Mouse (Mus musculus) stomach, embryonic 15.5 days (tissue): Measurements from ENCODE around the gene Slc25a43. TPM values are rescaled to one million over a fixed set of nuclear protein-coding genes. Genes with fewer than 3 reads are reported as not detected.

Source experiments
- ATAC-seq: fragments of 200-750 bp; cut with Nextera tagmentation; 2 replicates; pipeline ENCODE4 v1.8.0; 2017; ENCODE audit warnings: low read depth, moderate number of reproducible peaks, moderate TSS enrichment; ENCODE audit not compliant: insufficient read depth, low FRiP score
- H3K27ac ChIP-seq: fragments of 300-500 bp; sonication (generic); 2 replicates; pipeline ENCODE4 v1.5.1; 2015; ENCODE audit warnings: mild to moderate bottlenecking, inconsistent platforms
- H3K27me3 ChIP-seq: fragments of 300-500 bp; sonication (generic); replicated peaks from 2 replicates; pipeline ENCODE4 v1.6.1; 2015; ENCODE audit warnings: inconsistent platforms
- H3K36me3 ChIP-seq: fragments of 300-500 bp; sonication (generic); 2 replicates; pipeline ENCODE4 v1.6.1; 2015; ENCODE audit warnings: inconsistent platforms
- H3K4me1 ChIP-seq: fragments of 300-500 bp; sonication (generic); 2 replicates; pipeline ENCODE4 v1.6.1; 2015; ENCODE audit warnings: inconsistent platforms
- H3K4me2 ChIP-seq: fragments of 300-500 bp; sonication (generic); 2 replicates; pipeline ENCODE4 v1.6.1; 2015; ENCODE audit warnings: mild to moderate bottlenecking, inconsistent platforms
- H3K4me3 ChIP-seq: fragments of 300-500 bp; sonication (generic); replicated peaks from 2 replicates; pipeline ENCODE4 v1.5.1; 2015; ENCODE audit warnings: inconsistent platforms
- H3K9ac ChIP-seq: fragments of 300-500 bp; sonication (generic); 2 replicates; pipeline ENCODE4 v1.6.1; 2015; ENCODE audit warnings: inconsistent platforms
- H3K9me3 ChIP-seq: fragments of 300-500 bp; sonication (generic); 2 replicates; pipeline ENCODE4 v1.6.1; 2016; ENCODE audit warnings: inconsistent platforms
- WGBS: fragments of 180-500 bp; shearing (Covaris S2); methylation state at CpG from one replicate; pipeline ENCODE4 v1.1.7; 2015; 5-methylcytosine and 5-hydroxymethylcytosine counted together
- polyA plus RNA-seq: library from polyadenylated mRNA; unstranded; fragments of >200 nt; fragmentation: Nextera tagmentation; extraction: Ambion mirVana; gene quantifications from 2 replicates; pipeline ENCODE4 v1.2.1, GENCODE M21; 2015

Slc25a43 gene
- polyA plus RNA-seq, 1 experiment from 2014 or later = 1.9 TPM

DNA sequence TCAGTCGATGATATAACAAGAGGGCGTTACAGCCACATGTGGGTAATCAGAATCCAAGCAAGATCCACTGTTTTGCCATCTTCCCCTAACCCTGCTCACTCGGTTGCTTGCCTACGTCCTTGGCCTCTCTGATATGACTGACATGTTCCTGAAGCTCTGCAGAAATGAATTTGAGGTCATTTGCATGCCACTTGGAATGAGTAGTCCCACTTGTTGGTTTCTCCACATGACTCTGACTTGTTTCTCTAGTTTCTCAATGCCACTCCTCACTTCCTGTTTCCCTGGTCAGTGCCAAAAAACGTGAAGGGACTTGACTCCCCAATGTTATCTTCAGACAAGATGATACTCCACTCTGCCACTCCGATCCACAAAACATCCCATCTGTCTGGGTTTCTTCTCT is 15.1 kb downstream of the Slc25a43 start:
- Histone ChIP-seq H3K4me3 (no peak overlapping the region), H3K4me2 (no peak overlapping the region), H3K9ac (no peak overlapping the region), H3K4me1 (no peaks in the 10 kb centered on the region), H3K9me3 (no peaks in the 10 kb centered on the region), H3K27ac (no peak overlapping the region), H3K36me3 (no peaks in the 10 kb centered on the region), H3K27me3 (no peaks in the 10 kb centered on the region)
- no peak for ATAC-seq
- WGBS = 60% methylated on average over 6 of the region's 6 CpGs

DNA sequence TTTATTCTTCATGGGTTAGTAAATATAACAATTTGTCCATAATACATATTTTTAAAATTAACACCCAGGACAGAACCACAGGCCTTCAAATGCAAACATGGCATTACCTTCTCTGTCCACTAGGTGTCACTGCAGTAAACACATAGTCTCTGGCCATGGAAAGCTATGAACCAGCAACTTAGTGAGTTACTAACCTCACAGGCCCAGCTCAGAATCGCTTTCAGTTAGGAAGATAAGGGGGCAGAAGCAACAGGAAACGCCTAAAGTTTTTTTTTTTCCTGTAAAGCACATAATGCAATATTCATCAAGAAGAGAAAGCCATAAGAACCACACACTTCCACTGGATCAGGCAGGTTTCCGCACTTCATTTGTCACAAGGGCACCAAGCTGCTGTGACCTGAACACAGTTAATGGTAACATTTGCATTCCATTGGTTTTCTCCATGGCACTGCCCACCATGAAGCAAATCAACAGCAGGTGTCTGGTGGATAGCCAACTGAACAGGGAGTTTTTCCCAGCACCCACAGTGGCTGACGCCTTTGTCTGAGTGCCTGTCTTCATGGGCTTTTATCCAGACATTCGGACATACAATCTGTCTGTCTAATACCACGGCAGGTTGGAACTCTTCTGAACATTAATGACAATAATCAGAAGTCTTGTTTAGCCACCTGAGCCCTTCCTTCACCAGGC is 17.6 kb downstream of the Slc25a43 start:
- Histone ChIP-seq H3K4me3 (no peak overlapping the region), H3K4me1 (no peaks in the 10 kb centered on the region), H3K4me2 (no peak overlapping the region), H3K27me3 (no peaks in the 10 kb centered on the region), H3K36me3 (no peaks in the 10 kb centered on the region), H3K9ac (no peak overlapping the region), H3K9me3 (no peaks in the 10 kb centered on the region), H3K27ac (no peak overlapping the region)
- WGBS = 58% methylated on average over 6 of the region's 6 CpGs
- ATAC-seq = no peak

DNA sequence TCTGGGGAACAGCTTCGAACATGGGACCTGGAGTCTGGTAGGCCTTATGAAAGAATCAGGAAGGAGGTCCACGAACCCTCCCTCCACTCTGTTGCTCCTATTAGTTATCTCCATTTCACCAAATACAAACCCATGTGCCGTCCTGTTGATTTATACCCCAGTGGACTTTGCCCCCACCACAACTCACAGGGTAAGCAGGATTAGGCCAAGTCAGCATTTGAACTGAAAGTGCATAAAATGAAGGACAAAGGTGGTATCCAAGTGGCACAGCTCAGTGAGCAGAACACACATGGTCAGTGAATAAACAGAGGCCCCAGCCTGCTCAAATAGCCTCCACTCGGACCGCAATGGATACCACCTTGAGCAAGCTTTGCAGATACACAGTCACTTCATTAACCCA is 18.8 kb downstream of the Slc25a43 start:
- 56% methylated on average over 5 of the region's 5 CpGs for WGBS
- Histone ChIP-seq H3K27me3 (no peaks in the 10 kb centered on the region), H3K4me1 (no peaks in the 10 kb centered on the region), H3K36me3 (no peaks in the 10 kb centered on the region), H3K4me3 (no peak overlapping the region), H3K9ac (no peak overlapping the region), H3K9me3 (no peaks in the 10 kb centered on the region), H3K4me2 (no peak overlapping the region), H3K27ac (no peak overlapping the region)
- peak; percentile 66; the same call in 1 of the 2 replicates for ATAC-seq

DNA sequence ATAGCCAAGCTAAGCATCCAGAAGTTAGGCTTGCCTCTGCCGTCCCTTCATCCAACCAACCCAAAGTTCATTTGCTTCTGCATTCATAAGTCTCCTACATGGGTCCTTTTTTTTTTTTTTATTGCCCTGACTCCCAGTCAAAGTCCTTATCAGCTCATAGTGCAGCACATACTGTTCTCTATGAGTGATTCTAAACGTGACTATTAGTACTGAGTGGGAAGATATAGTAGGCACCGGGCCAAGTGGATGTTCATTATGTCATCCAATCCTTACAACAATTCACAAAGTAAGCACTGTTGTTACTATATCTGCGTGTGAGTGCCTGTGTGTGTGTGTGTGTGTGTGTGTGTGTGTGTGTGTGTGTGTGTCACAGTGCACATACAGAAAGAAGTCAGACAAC is 19.4 kb downstream of the Slc25a43 start:
- ATAC-seq = no peak
- Histone ChIP-seq H3K27ac (no peak overlapping the region), H3K4me2 (no peak overlapping the region)

DNA sequence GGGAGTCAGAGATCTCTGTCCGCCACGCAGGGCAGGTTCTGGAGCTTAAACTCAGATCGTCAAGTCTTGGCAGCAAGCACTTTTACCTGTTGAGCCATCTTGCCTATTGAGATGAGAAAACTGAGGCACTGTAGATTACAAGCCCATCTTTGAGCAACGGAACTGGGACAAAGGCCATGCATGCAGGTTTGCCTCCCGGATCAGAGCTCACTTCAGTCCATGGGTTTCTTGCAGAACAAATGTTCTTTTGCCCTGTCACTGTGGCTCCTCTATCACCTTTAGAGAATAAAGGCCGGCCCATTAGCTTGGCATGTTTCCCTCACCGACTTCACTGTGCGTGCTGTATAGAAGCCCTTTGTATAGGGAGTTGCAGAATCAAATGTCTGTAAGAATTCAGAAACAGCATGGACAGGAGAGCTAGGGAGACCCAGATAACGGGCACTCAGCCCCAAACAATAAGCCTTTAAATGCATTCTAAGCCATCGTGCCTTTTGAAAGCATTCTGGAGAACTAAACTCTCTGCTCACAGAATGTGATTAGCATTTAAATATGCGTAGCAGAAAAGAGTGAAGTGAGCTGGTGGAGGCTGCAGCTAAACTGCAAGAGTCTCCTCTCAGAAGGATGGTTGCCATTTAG is 20.0 kb downstream of the Slc25a43 start:
- H3K36me3 ChIP-seq = no peaks in the 10 kb centered on the region
- WGBS = 59% methylated on average over 11 of the region's 11 CpGs
- no peak overlapping the region for H3K4me2 ChIP-seq
- no peaks in the 10 kb centered on the region for H3K9me3 ChIP-seq
- ATAC-seq = no peak
- no peaks in the 10 kb centered on the region for H3K27me3 ChIP-seq
- no peak overlapping the region for H3K27ac ChIP-seq
- no peaks in the 10 kb centered on the region for H3K4me1 ChIP-seq
- no peak overlapping the region for H3K9ac ChIP-seq
- no peak overlapping the region for H3K4me3 ChIP-seq

More for the DNA sequence above, 19.4 kb downstream of the Slc25a43 start:
- Histone ChIP-seq H3K4me3 (no peak overlapping the region), H3K27me3 (no peaks in the 10 kb centered on the region), H3K9me3 (no peaks in the 10 kb centered on the region), H3K36me3 (no peaks in the 10 kb centered on the region), H3K9ac (no peak overlapping the region), H3K4me1 (no peaks in the 10 kb centered on the region)
- 58% methylated on average over 4 of the region's 4 CpGs for WGBS

DNA sequence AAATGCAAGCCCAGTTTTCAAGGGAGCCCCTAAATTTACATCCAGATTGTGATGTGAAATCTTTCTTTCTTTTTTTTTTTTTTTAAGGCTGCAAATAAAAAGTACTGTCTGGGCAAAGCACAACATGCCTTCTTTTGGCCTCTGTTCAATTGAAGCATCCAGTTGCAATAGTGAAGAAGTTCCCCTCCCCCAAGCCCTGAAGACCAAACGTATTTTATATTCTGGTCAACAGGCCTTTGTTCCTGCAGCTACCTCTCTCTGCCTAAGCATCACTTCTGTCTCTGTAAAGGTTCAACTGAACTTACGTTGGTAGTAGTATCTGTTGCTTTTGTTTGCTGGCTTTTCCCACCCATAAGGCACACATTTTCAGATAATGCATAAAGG is 20.5 kb downstream of the Slc25a43 start:
- Histone ChIP-seq H3K9ac (no peak overlapping the region), H3K4me1 (no peaks in the 10 kb centered on the region), H3K4me2 (no peak overlapping the region), H3K27me3 (no peaks in the 10 kb centered on the region), H3K4me3 (no peak overlapping the region), H3K9me3 (no peaks in the 10 kb centered on the region), H3K36me3 (no peaks in the 10 kb centered on the region), H3K27ac (no peak overlapping the region)
- WGBS = 52% methylated on average over 2 of the region's 2 CpGs
- ATAC-seq = no peak

DNA sequence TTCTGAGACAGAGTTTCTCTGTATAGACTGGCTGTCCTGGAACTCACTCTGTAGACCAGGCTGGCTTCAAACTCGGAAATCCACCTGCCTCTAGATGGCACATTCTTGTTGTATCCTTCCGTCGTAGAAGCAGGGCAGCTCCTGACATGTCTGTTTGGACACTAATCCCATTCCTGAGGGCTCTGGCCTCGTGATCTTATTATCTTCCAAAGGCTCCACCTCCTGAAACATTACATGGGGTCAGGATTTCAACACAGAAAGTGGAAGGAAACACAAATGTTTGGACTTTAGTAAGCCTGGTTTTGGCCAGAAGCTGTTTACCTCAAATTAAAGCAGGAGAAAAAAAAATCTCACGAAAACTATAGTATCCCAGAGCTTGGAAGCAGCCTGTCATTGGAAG is 23.9 kb downstream of the Slc25a43 start:
- no peaks in the 10 kb centered on the region for H3K4me1 ChIP-seq
- WGBS = 61% methylated on average over 5 of the region's 5 CpGs
- H3K9ac ChIP-seq = no peak overlapping the region
- H3K27me3 ChIP-seq = no peaks in the 10 kb centered on the region
- no peaks in the 10 kb centered on the region for H3K36me3 ChIP-seq
- H3K4me2 ChIP-seq = no peak overlapping the region
- no peak for ATAC-seq
- H3K27ac ChIP-seq = no peak overlapping the region
- no peaks in the 10 kb centered on the region for H3K9me3 ChIP-seq
- no peak overlapping the region for H3K4me3 ChIP-seq

DNA sequence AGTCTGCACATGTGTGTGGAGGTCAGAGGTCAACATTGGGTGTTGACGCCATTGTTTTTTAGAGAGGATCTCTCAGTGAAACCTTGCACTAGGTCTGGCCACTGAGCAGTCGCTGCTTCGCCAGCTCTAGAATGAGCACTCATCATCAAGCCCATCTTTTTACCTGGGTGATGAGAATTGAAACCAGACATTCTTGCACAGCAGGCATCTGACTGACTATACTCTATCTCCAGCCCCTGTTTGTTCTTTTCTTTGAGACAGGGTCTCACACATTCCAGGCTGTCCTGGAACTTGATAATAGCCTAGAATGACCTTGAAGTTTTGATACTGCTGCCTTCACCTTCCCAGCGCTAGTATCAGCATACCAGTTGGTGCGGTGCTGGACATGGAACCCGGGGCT is 29.1 kb downstream of the Slc25a43 start:
- ATAC-seq = no peak
- Histone ChIP-seq H3K9me3 (no peaks in the 10 kb centered on the region), H3K27ac (no peak overlapping the region), H3K4me1 (no peaks in the 10 kb centered on the region), H3K9ac (no peak overlapping the region), H3K4me2 (no peak overlapping the region), H3K27me3 (no peaks in the 10 kb centered on the region), H3K4me3 (no peak overlapping the region), H3K36me3 (no peaks in the 10 kb centered on the region)
- WGBS = 79% methylated on average over 6 of the region's 6 CpGs

DNA sequence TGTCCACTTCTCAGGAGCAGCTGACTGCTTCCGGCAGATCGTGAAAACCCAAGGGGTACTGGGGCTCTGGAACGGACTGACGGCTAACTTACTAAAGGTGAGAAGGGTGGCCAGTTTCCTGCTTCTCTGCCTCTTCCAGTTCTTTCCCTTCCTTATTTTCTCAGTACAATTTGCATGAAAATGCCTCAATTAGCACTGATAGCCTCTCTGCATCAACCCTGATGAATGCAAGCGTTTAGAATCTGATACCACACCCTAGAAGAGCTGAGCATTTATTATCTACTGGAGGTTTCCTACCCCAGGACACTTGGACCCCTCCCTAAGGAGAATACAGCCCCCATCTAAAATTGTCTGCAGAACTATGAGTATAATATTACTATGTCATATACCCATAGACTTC is 32.1 kb downstream of the Slc25a43 start:
- Histone ChIP-seq H3K27me3 (no peaks in the 10 kb centered on the region), H3K9me3 (no peaks in the 10 kb centered on the region), H3K4me1 (no peaks in the 10 kb centered on the region), H3K4me2 (no peak overlapping the region), H3K9ac (no peak overlapping the region), H3K36me3 (no peaks in the 10 kb centered on the region), H3K4me3 (no peak overlapping the region), H3K27ac (no peak overlapping the region)
- 85% methylated on average over 5 of the region's 5 CpGs for WGBS
- no peak for ATAC-seq

DNA sequence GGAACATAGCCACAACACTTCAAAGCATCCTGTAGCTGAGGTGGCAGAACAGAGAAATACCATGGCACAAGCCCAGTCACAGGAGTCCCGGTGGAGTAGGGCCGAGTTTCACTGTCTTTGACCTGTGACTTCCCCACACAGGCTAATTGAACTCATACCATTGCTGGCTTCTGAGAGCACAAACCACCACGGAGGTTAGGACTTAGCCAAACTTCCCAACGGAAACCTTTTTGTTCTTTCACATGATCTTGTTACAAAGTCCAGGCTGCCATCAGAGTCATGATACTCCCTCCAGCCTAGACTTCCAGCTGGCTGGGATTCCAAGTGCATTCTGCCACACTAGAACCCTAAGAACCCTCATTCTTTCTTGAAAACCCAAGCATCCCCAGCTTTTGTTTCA is 34.2 kb downstream of the Slc25a43 start:
- WGBS = 66% methylated on average over 4 of the region's 4 CpGs
- H3K4me3 ChIP-seq = no peak overlapping the region
- no peaks in the 10 kb centered on the region for H3K36me3 ChIP-seq
- no peak for ATAC-seq
- H3K9ac ChIP-seq = no peak overlapping the region
- H3K9me3 ChIP-seq = no peaks in the 10 kb centered on the region
- no peak overlapping the region for H3K27ac ChIP-seq
- H3K4me1 ChIP-seq = no peaks in the 10 kb centered on the region
- H3K4me2 ChIP-seq = no peak overlapping the region
- H3K27me3 ChIP-seq = no peaks in the 10 kb centered on the region

DNA sequence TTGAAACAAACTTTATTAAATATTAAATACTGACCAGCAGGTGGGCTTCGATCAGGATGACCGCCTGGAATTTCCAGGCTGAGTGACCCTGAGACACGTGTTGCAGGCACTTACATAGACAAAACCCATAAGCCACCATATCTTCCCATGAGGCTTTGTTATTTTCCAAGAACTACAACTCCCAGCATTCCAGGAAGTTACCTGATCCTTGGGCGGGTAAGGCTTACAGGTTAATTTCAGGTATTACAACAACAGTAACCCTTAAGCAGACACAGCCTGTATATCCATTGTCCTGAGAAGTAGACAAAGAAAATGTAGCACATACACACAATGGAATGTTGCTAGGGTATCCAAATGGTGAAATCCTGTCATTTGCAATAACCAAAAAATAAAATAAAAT is 45.9 kb downstream of the Slc25a43 start:
- Histone ChIP-seq H3K9me3 (no peaks in the 10 kb centered on the region), H3K27me3 (no peaks in the 10 kb centered on the region), H3K9ac (no peak overlapping the region), H3K36me3 (no peaks in the 10 kb centered on the region), H3K4me1 (no peaks in the 10 kb centered on the region), H3K27ac (no peak overlapping the region), H3K4me3 (no peak overlapping the region), H3K4me2 (no peak overlapping the region)
- 57% methylated on average over 4 of the region's 4 CpGs for WGBS
- no peak for ATAC-seq

DNA sequence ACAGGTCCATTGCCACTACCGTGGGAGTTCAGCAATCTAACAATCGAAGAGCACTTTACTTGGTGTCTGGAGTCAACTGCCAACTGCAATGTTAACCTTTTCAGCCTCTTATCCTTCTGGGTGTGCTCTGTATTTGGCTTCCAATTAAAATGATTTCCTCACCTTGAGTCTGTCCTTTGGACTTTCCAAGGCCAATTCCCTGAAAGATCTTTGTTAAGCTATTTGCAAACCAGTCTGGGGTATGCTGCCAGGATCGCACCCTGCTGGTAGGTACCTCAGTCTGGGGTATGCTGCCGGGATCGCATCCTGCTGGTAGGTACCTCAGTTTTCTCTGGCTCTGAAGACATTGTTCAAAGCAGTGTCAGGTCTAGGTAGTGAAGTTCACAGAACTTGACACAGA is 51.1 kb downstream of the Slc25a43 start:
- no peaks in the 10 kb centered on the region for H3K27me3 ChIP-seq
- H3K4me3 ChIP-seq = no peak overlapping the region
- H3K4me1 ChIP-seq = no peaks in the 10 kb centered on the region
- peaks cover 3% of the 10 kb centered on the region; the same call in 1 of the 2 replicates for H3K36me3 ChIP-seq
- ATAC-seq = no peak
- no peaks in the 10 kb centered on the region for H3K9me3 ChIP-seq
- no peak overlapping the region for H3K9ac ChIP-seq
- H3K27ac ChIP-seq = no peak overlapping the region
- no peak overlapping the region for H3K4me2 ChIP-seq
- WGBS = 54% methylated on average over 5 of the region's 5 CpGs
